Mouse (Mus musculus) inflammation-experienced regulatory T-cells (primary cell): ENCODE data around the gene Cdc27. TPM values are rescaled to one million over a fixed set of nuclear protein-coding genes. Genes with fewer than 3 reads are reported as not detected.

Source experiments
- polyA plus RNA-seq, 2 experiments: library from polyadenylated mRNA; unstranded; fragments of 100-300 nt; shearing (Covaris generic); gene quantifications; one replicate each; pipeline ENCODE4 v1.2.1; 2017

The Cdc27 gene
- polyA plus RNA-seq = 10 to 100 TPM; 25.4 to 28.4 TPM

DNA sequence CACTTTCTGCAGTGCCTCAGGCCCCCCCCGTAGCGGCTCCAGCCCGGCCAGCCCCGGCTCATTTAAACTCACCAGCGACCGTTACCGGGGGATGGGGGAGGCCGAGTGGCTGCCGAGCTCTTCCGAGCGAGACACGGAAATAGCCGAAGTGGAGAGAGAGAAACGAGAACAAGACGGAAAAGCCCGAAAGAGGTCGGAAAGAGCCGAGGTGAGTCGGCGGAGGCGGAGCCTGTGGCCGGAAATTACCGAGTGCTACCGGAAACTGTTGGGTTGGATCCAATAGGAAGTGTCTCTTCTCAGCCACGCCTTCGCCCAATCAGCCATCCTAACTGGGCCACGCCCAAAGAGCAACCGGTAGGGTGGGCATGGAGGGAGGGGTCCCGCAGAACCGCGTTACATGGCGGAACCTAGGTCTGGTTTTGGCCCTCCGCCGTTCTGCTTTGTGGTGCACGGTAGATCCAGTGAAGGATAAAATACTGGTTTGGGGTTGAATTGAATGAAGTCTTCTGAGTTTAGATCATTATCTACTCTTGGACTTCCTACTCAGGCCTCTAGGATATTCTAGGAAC lies at the start of gene Cdc27, which contains the start of gene Myl4:
TSS of gene Cdc27 (minus strand) at position 215 of the 569 bp plus-strand sequence.
TSS of gene Myl4 (plus strand) at position 258 of the 569 bp plus-strand sequence.

DNA sequence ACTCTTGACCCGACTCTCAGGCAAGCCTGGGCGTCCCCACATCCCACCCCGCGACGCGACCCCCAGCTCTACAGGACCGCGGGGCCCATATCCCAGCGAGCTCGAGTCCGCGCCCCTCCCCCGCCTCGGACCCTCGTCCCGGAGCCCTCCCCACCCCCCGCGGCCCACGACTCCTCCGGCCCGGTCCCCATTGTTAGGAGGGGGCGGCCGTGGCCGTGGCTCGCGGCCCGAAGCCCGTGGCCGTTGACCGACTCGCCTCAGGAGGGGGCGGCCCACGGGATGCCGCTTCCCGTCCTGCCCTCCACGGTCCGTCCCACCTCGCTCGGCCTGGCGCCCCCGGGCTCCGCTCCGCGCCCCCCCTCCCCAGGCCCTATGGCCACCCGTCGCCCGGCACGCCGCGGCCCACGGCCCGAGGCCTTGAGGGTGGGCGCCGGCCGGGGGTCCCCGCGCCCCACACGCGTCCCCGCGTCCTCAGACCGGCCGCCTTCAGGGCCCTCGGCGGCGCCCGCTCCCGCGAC lies 81.6 kb downstream of the Cdc27 start, which contains the start of gene Kansl1:
TSS of gene Kansl1 (minus strand) at position 111 of the 518 bp plus-strand sequence.

Other genes starting within 250 kb of the Cdc27 start
- gene Kansl1, start 81.8 kb downstream of the Cdc27 start, polyA plus RNA-seq = 10 to 100 TPM; 75.2 to 85.4 TPM
- gene Myl4, start within 50 bp of the Cdc27 start, polyA plus RNA-seq = 1 to 10 TPM; 4.6 to 6.4 TPM
- 10 to 100 TPM; 13.9 to 41.4 TPM for gene Itgb3, start 57.4 kb upstream of the Cdc27 start, polyA plus RNA-seq
- gene Gm11639, start 135.1 kb upstream of the Cdc27 start, polyA plus RNA-seq = 1 to 10 TPM in 1 of 2 experiments, under 1 TPM in 1; 0.17 to 1.2 TPM